Mouse (Mus musculus): ENCODE results near the gene Tnip1.

The Tnip1 gene

GRCm38 (mm10) chr11:54930318-54930979 is 32.3 kb downstream of the Tnip1 start:
- peak; percentile 58 for DNase-seq

GRCm38 (mm10) chr11:54929744-54930143 is 33.0 kb downstream of the Tnip1 start:
- no peak for DNase-seq

- no peak for DNase-seq
Measured at GRCm38 (mm10) chr11:54929290-54929689, 33.4 kb downstream of the Tnip1 start.

DNA sequence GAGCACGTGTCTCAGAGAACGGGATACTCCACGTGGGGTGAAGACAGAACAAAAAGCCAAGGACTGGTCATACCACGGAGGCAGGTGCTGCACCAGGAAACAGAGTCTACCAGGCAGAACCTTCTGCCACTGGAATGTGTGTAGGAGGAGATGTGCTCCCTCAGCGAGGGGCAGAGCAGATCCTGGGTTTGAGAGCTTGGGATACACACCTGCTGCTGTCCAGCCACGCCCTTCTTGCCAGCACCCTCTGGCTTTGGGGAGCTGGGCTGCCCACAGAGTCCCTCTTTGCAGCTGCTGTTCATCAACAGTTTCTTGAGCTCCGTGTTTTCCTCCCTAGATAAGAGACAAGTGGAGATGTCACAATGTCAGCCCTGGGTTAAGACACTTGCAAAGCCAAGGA is 33.8 kb downstream of the Tnip1 start:
- no peak for DNase-seq

DNA sequence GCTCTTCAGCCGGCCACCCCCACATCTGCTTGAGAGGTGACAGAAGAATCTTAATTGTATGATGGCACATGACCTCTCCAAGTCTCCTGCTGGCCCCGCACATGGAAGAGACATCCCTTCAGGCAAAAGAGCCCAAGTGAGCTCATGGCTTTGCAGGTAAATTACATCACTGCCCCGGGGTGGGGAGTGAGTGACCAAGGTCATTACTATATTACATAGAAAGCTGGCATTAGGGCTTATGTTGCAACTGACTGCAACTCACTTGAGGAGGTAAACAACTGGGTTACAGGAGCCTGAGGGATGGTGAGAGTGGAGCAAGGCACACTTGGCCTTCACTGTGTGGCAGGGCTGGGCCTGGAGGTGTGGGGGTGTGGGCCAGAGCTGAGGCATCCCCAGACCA is 34.5 kb downstream of the Tnip1 start:
- DNase-seq = no peak

DNA sequence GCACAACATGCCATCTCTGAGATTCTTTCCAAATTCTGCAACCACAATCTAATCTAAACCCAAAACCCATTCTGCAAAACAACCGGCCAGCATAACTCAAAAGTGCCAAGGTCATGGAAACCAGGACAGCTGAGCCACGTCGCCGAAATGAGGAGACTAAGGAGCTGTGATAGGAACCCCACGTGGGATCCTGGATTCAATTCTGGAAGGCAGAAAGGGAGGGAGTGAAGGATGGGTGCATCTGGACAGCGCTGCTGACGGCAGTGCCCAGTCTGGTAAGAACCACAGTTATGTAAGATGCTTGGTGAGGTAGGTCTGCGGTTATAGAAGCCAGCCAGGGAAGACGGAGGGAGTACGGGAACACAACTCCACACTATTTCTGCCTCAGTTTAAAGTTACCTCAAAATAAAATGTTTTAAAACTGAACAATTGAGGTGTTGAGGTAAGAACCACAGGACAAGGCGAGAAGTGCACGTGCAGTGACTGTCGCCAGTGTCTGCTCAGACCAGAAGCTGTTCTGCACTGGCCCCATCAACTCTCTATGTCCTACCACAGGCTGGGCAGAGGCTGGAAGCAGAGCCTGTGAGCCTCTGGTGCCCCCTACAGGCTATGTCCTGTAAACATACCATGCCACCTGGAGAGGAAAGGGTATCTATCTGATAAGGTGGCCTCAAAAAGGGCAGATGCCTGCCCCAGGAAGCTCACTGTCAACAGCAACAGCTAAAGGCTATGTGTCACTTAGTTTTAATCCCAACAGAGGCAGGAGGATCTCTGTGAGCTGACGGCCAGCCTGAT is 35.2 kb downstream of the Tnip1 start:
- peak; percentile 46 for DNase-seq

- DNase-seq = no peak
Measured at GRCm38 (mm10) chr11:54924145-54924544, 38.6 kb downstream of the Tnip1 start.

DNA sequence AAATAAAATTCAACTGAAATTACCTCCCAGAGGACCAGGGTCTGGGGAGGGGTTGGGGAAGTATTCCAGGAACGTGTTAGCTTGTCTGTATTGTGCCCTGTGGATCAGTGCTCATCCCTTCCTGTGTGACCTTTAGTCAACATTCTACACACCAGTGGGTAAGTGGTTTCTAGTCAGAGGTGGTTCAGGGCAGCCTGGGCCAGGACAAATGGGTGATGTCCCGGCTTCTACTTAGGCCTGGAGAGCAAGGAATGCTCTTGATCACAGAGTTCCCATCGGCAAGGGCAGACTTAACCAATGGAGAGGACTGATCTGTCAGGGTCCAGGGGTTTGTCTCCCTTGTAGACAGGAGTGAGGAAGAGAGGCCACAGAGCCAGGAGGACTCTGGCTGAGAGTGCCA is 40.2 kb downstream of the Tnip1 start:
- no peak for DNase-seq

DNA sequence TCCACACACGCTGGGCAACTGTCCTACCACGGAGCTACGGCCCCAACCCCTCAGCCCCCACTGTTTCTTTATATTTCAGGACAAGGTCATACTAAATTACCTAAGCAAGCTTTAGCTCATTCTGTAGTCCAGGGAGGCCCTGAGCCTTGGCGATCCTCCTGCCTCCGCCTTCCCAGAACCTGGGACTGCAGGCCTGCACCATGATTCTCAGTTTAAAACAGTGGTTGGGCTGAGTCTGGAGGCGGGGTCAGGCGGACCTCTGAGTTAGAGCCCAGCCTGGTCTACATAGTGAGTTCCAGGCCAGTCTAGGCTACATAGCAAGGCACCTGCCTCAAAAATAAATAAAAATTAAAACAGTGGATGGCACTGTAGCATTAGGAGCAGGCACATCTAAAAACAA is 40.9 kb downstream of the Tnip1 start:
- no peak for DNase-seq

DNA sequence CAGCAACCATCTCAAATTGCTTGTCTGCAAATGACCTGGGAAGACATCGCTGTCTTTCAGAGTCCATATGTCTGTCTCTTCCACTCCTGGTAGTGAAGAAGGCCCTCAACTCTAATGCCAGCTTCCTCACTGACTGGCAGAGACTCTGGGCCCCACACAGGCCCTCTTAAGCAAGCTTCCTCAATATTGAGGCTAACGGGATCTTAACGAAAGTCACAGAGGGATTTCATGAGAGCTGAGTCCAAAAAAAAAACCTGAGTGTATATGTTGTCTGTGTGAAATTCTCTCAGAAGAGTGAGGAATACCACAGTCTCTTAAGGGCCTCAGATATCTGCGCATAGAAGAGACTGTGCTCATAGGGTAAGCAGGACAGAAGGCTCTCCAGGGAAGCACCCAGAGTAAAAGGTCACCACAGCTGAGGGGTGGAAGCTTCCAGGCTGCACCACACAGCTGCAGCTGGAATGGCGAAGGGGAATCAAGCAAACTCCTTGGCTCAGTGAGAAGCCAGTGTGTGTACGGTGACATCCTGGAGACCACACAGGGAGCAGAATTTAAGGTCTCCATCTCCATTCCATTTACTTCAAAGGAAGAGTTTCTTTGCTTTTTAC is 41.6 kb downstream of the Tnip1 start:
- DNase-seq = no peak

DNA sequence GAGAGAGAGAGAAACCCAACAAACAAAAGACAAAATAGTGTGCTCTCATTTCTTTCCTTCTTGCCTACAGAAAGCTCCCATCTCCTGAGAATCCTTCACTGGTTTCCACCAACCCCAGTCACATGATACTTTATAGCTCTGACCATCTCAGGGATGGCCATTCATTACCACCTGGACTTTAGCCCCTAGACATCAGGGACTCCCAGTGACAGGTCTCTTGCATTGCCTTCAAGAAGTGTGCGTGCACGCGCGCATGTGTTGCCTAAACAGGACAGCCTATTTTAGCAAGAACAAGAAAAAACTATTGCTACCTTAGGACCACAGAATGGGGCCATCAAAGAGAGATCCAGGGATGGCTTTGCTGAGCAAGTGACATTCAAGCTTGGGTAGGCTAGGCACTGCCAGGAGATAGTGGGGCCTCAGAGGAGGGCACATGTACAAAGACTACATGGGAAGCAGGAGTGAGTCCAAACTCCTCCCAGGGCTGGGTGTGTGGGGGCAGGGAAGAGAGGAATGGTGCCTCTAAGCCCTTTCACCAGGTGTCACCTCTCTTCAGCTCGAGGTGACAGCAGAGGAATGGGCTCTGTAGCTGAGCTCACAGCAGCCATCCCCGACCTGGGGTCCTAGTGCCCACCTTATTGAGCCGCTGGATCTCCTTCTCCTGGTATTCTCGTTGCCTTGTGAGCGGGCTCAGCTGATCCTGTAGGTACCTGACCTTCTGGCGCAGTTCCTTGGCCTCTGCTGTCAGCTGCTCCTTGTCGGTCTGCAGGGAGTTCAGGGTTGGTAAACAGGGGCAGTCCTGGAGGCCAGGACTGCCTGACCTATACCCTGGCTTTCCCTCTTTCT is 42.4 kb downstream of the Tnip1 start:
- no peak for DNase-seq

GRCm38 (mm10) chr11:54918273-54918672 is 44.4 kb downstream of the Tnip1 start:
- DNase-seq = no peak

DNA sequence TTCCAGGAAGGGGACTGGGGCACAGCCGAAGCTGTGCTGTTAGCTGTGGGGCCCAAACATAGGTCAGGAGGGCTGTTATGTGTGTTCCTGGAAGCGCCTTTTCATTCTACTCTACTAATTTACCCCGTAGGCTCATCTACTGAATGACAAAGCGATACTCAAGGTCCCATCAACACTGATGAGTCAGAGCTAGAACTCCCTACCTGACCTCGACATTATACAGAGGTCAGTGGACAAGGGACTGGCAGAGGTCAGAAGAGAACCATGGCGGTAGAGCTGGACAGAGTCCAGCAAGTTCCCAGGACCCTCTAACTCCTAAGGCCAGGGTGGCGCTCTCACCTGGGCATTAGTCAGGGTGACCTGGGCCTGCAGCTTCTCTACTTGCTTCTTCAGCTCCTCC is 45.3 kb downstream of the Tnip1 start:
- DNase-seq = no peak

- DNase-seq = no peak
Measured at GRCm38 (mm10) chr11:54913841-54914240, 48.9 kb downstream of the Tnip1 start.

GRCm38 (mm10) chr11:54912503-54913316 is 50.0 kb downstream of the Tnip1 start:
- no peak for DNase-seq

DNA sequence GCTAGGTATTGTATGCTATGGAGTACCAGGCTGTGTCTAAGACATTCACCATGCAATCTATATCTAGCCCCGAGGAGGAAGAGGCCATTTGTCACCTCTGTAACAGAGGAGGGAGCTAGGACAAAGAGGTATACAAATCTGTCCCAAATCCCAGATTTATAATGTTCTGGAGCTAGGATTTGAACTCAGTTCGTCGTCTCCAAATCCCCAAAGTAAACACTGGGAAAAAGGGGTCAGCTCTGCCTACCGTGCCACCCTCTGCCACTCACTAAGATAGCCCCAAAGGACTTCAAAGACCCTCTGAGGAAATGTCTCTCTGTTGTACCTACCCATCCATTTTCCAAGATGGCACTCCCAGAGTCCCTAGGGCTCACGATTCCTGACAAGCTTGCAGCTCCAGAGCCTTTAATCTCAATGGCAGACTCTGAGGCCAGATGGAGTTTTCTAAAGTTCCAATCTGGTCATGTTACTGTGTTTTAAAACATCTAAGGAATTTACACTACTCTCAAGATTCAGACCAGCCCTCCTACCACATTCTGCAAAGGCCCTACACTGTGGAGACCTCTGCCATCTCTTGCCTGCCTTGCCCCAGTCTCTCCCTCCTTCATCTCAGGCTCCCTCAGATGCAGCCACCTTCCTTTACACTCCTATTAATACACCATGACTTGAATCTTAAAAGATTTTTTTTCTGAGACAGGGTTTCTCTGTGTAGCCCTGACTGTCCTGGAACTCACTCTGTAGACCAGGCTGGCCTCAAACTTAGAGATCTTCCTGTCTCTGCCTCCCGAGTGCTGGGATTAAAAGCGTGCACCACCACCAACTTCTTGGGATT is 50.8 kb downstream of the Tnip1 start:
- no peak for DNase-seq

GRCm38 (mm10) chr11:54911201-54911600 is 51.5 kb downstream of the Tnip1 start:
- DNase-seq = no peak

DNA sequence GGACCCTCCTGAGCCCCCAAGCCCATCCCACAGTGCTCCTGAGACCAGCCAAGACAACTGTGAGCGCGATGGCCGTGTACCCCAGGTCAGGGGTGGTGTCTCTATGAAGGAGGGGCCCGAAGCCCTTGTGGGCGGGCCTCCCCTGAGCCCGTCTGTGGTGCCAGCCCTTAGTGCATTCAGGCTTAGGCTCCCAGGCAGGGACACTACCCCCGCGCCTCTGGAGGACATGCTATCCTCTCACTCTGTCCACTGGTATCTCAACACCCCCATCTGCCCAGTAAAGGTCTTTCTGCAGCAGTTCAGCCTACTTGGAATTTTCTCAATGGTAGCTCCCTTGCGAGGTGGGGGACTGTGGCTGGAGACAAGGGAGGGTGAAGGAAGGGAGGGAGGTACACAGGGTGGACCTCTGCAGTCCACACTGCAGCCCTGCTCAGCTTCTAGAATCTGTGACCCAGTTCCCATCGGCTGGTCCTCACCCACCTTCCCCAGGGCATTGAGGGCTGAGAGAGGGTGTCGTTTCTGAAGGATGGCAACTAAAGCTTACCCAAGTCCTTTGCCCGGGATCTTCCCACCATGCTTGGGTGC is 52.5 kb downstream of the Tnip1 start:
- no peak for DNase-seq

- no peak for DNase-seq
Measured at GRCm38 (mm10) chr11:54909273-54909672, 53.4 kb downstream of the Tnip1 start.

DNA sequence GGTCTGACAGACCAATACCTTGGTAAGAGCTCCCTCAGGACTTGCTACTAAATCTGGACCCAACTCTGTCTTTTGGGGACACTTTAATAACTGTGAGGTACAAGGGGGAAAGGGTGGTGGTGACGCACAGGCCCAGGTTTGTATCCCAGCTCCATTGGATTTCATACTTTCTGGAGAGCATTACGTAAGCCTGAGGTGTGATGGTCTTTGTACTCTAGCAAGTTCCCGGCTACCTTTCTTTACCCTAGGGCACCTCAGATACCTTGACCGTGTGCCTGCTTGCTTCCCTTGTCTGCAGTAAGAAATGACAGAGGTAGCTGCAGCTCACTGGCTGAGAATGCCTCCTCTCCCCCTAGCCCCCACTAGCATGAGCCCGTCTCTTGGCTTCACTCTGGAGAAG is 55.5 kb downstream of the Tnip1 start:
- no peak for DNase-seq

- no peak for DNase-seq
Measured at GRCm38 (mm10) chr11:54906466-54906865, 56.3 kb downstream of the Tnip1 start.
